Mouse (Mus musculus): ENCODE data around the gene Chaf1a. TPM values are rescaled to one million over a fixed set of nuclear protein-coding genes. Genes with fewer than 3 reads are reported as not detected.

Gene Chaf1a
- polyA plus RNA-seq, 1 experiment from 2014 or later = 32.0 TPM

DNA sequence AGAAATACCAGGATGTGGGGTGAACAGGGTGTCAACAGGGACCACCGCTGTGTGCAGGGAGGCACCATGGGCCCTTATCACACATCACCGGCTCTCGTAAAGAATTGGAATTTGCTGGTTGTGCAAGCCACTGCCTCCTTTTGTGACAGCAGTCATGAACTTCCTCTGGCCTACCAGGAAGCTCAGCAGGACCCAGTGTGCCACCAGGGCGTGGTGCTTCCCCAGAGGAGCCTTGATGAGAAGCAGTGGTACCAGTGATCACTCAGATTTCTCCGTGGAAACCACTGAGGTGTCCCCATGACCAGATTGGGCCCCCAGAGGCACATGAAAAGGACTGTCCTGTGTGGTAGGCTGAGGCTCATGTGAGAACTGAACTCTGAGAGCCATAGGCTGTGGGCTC lies 16.9 kb upstream of the Chaf1a start:
- Histone ChIP-seq H3K9me3 (ENCODE audit: control insufficient read depth, low read length) (no peaks in the 10 kb centered on the region), H3K27me3 (replicated peaks; ENCODE audit: control insufficient read depth, insufficient read depth, low read length) (no peaks in the 10 kb centered on the region), H3K4me3 (ENCODE audit: low read depth, low read length) (no peak overlapping the region), H3K4me1 (replicated peaks; ENCODE audit: control insufficient read depth, insufficient read depth, low read length) (peaks cover 22% of the 10 kb centered on the region; the same call in 1 of the 2 replicates), H3K36me3 (ENCODE audit: control insufficient read depth, insufficient read depth, low read length) (peaks cover 15% of the 10 kb centered on the region), H3K4me2 (no peak overlapping the region), H3K27ac (ENCODE audit: low read depth, low read length) (no peak overlapping the region), H3K9ac (ENCODE audit: low read depth, low read length) (no peak overlapping the region)
- ATAC-seq (replicated peaks; ENCODE audit: low FRiP score) (0 out of 2 replicates have a peak, but pooled peaks have one; percentile 10), DNase-seq (ENCODE audit: low spot score) (no peak)
- 48% methylated on average over 5 of the region's 5 CpGs for WGBS

DNA sequence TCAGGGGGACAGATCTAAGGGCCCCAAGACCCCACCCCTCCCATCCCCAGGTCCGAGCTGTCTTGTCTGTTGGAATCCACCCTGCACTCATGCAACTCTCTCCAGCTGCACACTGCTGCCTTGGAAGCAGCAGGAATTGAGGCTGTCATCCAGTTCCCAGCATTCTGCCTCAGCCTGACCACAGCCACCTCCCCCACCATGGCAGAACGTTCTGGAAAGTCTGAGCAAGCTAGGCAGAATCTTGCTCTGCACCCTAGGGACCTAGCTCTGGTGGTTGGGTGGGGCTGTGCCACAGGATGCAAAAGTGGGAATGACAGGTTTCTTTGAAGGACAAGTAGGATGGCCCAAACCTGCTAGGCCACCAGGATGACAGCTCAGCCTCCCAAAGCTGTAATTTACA lies 15.8 kb upstream of the Chaf1a start:
- peaks cover 12% of the 10 kb centered on the region for H3K36me3 ChIP-seq (ENCODE audit: control insufficient read depth, insufficient read depth, low read length)
- H3K9ac ChIP-seq (ENCODE audit: low read depth, low read length) = no peak overlapping the region
- no peak overlapping the region for H3K4me3 ChIP-seq (ENCODE audit: low read depth, low read length)
- peaks cover 22% of the 10 kb centered on the region; the same call in 1 of the 2 replicates for H3K4me1 ChIP-seq (replicated peaks; ENCODE audit: control insufficient read depth, insufficient read depth, low read length)
- H3K27me3 ChIP-seq (replicated peaks; ENCODE audit: control insufficient read depth, insufficient read depth, low read length) = no peaks in the 10 kb centered on the region
- WGBS = 68% methylated on average over 2 of the region's 2 CpGs
- no peak overlapping the region for H3K27ac ChIP-seq (ENCODE audit: low read depth, low read length)
- no peak for ATAC-seq (replicated peaks; ENCODE audit: low FRiP score)
- no peak overlapping the region for H3K4me2 ChIP-seq
- no peak for DNase-seq (ENCODE audit: low spot score)
- no peaks in the 10 kb centered on the region for H3K9me3 ChIP-seq (ENCODE audit: control insufficient read depth, low read length)

DNA sequence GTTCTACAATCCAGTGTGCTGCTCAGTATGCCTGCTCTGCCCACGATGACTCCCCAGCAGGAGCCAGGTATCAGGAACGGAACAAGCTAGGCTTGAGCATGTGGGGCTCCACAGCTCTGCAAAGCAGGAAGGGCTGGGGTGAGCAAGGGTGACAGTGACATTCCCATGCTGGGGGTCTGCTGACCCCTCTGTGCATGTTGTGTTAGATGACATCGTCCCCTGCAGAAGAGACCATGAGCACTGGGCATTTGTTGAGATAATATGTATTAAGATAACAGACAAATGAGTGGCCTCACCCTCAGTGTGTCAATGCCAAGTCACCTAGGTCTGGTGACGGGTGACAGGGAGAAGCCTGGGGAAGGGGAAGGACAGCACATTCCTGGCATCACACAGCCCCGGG lies 15.3 kb upstream of the Chaf1a start:
- Histone ChIP-seq H3K9me3 (ENCODE audit: control insufficient read depth, low read length) (no peaks in the 10 kb centered on the region), H3K36me3 (ENCODE audit: control insufficient read depth, insufficient read depth, low read length) (peaks cover 15% of the 10 kb centered on the region), H3K27me3 (replicated peaks; ENCODE audit: control insufficient read depth, insufficient read depth, low read length) (no peaks in the 10 kb centered on the region), H3K27ac (ENCODE audit: low read depth, low read length) (no peak overlapping the region), H3K4me2 (no peak overlapping the region), H3K4me1 (replicated peaks; ENCODE audit: control insufficient read depth, insufficient read depth, low read length) (peaks cover 22% of the 10 kb centered on the region; the same call in 1 of the 2 replicates), H3K4me3 (ENCODE audit: low read depth, low read length) (no peak overlapping the region), H3K9ac (ENCODE audit: low read depth, low read length) (no peak overlapping the region)
- ATAC-seq (replicated peaks; ENCODE audit: low FRiP score) = no peak
- 71% methylated on average over 5 of the region's 5 CpGs for WGBS
- no peak for DNase-seq (ENCODE audit: low spot score)

DNA sequence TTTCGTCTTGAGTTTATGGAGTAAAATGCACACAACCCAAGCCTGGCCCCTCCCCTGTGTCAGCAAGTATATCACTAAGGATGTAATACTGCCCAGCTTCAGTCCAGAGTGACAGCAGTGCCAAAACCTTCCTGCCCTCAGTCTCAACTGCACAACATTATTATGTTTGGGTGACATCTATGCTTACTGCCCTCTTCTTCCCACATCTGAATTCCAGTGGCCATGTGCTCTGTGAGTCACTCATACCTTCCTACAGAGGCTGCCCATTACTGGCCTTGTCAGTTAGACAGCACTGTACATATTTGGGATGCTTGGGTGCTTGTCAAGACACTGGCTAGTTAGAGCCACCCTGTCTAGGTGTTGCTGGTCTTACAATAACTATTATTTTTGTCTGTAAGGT lies 13.9 kb upstream of the Chaf1a start:
- H3K4me3 ChIP-seq (ENCODE audit: low read depth, low read length) = no peak overlapping the region
- H3K36me3 ChIP-seq (ENCODE audit: control insufficient read depth, insufficient read depth, low read length) = peaks cover 16% of the 10 kb centered on the region
- H3K4me2 ChIP-seq = no peak overlapping the region
- H3K9me3 ChIP-seq (ENCODE audit: control insufficient read depth, low read length) = no peaks in the 10 kb centered on the region
- no peak for ATAC-seq (replicated peaks; ENCODE audit: low FRiP score)
- no peaks in the 10 kb centered on the region for H3K27me3 ChIP-seq (replicated peaks; ENCODE audit: control insufficient read depth, insufficient read depth, low read length)
- peaks cover 32% of the 10 kb centered on the region for H3K4me1 ChIP-seq (replicated peaks; ENCODE audit: control insufficient read depth, insufficient read depth, low read length)
- H3K27ac ChIP-seq (ENCODE audit: low read depth, low read length) = no peak overlapping the region
- no peak for DNase-seq (ENCODE audit: low spot score)
- no peak overlapping the region for H3K9ac ChIP-seq (ENCODE audit: low read depth, low read length)
- WGBS = 92% methylated on average over 1 of the region's 1 CpGs

DNA sequence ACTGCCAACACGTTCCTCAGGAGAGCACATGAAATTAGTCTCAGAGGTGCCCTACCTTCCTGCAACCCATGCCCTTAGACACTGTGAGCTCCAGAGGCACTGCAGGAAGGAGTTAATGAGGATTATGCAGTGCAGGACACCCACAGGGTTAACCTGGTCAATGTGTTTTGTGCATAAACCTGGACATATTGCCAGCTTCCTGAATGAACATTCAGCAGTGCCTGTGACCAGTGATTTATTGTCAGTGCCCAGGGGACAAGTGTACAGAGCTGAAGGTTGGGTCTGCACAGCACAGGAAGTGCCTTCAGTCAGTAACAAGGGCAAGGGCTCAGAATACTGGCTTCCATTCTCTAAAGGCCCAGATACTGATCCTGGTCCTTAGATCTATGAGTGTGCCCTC lies 13.4 kb upstream of the Chaf1a start:
- H3K9me3 ChIP-seq (ENCODE audit: control insufficient read depth, low read length) = no peaks in the 10 kb centered on the region

DNA sequence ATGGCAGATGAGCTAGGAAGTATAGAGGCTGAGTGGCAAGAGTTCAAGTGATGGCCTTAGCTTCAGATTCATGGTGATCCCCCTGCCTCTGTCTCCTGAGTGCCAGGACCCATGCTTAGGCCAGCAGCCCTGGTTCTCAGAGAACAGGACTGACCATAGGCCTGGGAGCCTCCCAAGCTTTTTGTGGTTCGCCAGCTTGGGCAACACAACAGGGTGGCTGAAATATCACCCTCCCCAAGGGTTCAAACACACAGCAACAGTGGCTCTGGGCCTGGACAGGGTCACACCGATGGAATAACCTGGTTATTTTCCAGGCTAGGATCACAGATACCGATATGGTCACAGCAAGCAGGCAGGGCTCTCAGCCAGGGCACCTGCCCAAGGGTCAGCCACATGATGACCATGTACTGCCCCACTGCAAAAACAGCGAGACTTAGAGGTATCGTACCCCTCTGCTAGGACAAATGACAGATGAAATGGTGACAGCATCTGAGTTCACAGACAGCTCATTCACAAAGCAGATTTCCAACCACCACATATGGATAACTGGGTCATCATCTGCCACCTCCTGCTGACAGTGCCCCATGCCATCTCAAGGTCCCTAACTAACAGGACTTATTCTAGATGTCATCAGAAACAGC lies 12.3 kb upstream of the Chaf1a start:
- H3K27ac ChIP-seq (ENCODE audit: low read depth, low read length) = no peak overlapping the region
- 85% methylated on average over 5 of the region's 5 CpGs for WGBS

More for the DNA sequence above, 13.4 kb upstream of the Chaf1a start:
- 74% methylated on average over 1 of the region's 1 CpGs for WGBS
- no peak for ATAC-seq (replicated peaks; ENCODE audit: low FRiP score)
- no peak overlapping the region for H3K4me2 ChIP-seq
- H3K27me3 ChIP-seq (replicated peaks; ENCODE audit: control insufficient read depth, insufficient read depth, low read length) = no peaks in the 10 kb centered on the region
- peaks cover 35% of the 10 kb centered on the region for H3K4me1 ChIP-seq (replicated peaks; ENCODE audit: control insufficient read depth, insufficient read depth, low read length)
- no peak for DNase-seq (ENCODE audit: low spot score)
- peaks cover 16% of the 10 kb centered on the region for H3K36me3 ChIP-seq (ENCODE audit: control insufficient read depth, insufficient read depth, low read length)
- H3K4me3 ChIP-seq (ENCODE audit: low read depth, low read length) = no peak overlapping the region
- no peak overlapping the region for H3K27ac ChIP-seq (ENCODE audit: low read depth, low read length)
- H3K9ac ChIP-seq (ENCODE audit: low read depth, low read length) = no peak overlapping the region

DNA sequence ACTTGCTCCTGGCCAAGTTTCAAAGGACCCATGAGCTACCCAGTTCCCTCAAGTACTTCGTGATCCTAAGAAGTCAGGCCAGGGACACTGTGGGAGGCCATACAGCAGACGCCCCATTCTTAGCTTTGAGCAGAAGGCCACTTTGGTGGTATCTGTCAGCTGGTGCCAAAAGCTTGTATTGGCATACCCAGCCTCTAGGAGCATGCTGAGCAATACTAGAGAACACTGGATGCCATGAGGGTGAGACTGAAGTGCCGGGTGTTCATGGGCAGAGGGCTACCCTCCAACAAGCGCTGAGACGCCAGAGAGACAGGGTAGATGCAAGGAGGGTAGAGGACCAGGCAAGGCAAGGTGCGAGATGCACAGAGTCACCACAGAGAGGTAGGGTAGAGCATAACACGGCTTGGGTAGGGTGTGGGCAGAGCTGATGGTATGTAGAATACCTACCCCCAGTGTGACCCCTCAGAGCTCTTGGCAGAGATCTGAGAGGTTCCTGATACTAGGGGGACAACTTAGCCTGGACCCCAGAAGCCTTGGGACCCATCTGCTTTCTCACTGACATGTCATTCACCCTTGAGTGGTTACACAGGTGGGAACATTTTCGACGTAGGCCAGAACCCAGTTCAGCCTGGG lies 9.9 kb upstream of the Chaf1a start:
- H3K9ac ChIP-seq (ENCODE audit: low read depth, low read length) = no peak overlapping the region
- no peak for DNase-seq (ENCODE audit: low spot score)
- no peak overlapping the region for H3K4me2 ChIP-seq
- no peak for ATAC-seq (replicated peaks; ENCODE audit: low FRiP score)
- peaks cover 43% of the 10 kb centered on the region for H3K4me1 ChIP-seq (replicated peaks; ENCODE audit: control insufficient read depth, insufficient read depth, low read length)
- H3K4me3 ChIP-seq (ENCODE audit: low read depth, low read length) = no peak overlapping the region
- no peak overlapping the region for H3K27ac ChIP-seq (ENCODE audit: low read depth, low read length)
- 89% methylated on average over 9 of the region's 9 CpGs for WGBS
- peaks cover 19% of the 10 kb centered on the region for H3K36me3 ChIP-seq (ENCODE audit: control insufficient read depth, insufficient read depth, low read length)
- H3K27me3 ChIP-seq (replicated peaks; ENCODE audit: control insufficient read depth, insufficient read depth, low read length) = no peaks in the 10 kb centered on the region
- no peaks in the 10 kb centered on the region for H3K9me3 ChIP-seq (ENCODE audit: control insufficient read depth, low read length)

More for the DNA sequence above, 12.3 kb upstream of the Chaf1a start:
- Histone ChIP-seq H3K36me3 (ENCODE audit: control insufficient read depth, insufficient read depth, low read length) (peaks cover 16% of the 10 kb centered on the region), H3K9ac (ENCODE audit: low read depth, low read length) (no peak overlapping the region; the same call in 1 of the 2 replicates), H3K4me3 (ENCODE audit: low read depth, low read length) (no peak overlapping the region), H3K9me3 (ENCODE audit: control insufficient read depth, low read length) (no peaks in the 10 kb centered on the region), H3K27me3 (replicated peaks; ENCODE audit: control insufficient read depth, insufficient read depth, low read length) (no peaks in the 10 kb centered on the region), H3K4me2 (no peak overlapping the region), H3K4me1 (replicated peaks; ENCODE audit: control insufficient read depth, insufficient read depth, low read length) (peaks cover 36% of the 10 kb centered on the region)
- ATAC-seq (replicated peaks; ENCODE audit: low FRiP score) (no peak), DNase-seq (ENCODE audit: low spot score) (no peak)

DNA sequence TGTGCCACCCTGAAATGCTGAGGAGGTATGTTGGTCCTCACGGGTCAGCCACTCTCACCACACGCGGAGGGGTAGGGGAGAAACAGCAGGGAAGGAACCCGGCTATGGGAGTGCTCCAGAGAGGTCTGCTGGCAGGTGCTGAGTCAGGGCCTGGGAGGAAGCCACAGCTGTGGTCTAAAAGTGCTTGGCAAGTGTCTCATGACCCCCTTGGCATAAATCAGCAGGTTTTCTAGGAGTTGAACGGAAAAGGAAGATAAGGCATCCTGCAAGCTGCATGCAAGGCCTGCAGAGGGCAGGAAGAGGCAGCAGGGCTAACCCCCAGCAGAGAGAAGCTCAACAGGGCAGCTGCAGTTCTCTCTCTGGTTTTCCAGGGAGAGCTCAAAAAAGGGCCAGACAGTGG lies 9.3 kb upstream of the Chaf1a start:
- H3K27ac ChIP-seq (ENCODE audit: low read depth, low read length) = no peak overlapping the region
- peaks cover 19% of the 10 kb centered on the region for H3K36me3 ChIP-seq (ENCODE audit: control insufficient read depth, insufficient read depth, low read length)
- H3K27me3 ChIP-seq (replicated peaks; ENCODE audit: control insufficient read depth, insufficient read depth, low read length) = no peaks in the 10 kb centered on the region
- peaks cover 46% of the 10 kb centered on the region for H3K4me1 ChIP-seq (replicated peaks; ENCODE audit: control insufficient read depth, insufficient read depth, low read length)
- 38% methylated on average over 5 of the region's 5 CpGs for WGBS
- DNase-seq (ENCODE audit: low spot score) (no peak), ATAC-seq (replicated peaks; ENCODE audit: low FRiP score) (peak; percentile 48)
- H3K4me3 ChIP-seq (ENCODE audit: low read depth, low read length) = no peak overlapping the region
- H3K9ac ChIP-seq (ENCODE audit: low read depth, low read length) = no peak overlapping the region
- no peak overlapping the region for H3K4me2 ChIP-seq
- H3K9me3 ChIP-seq (ENCODE audit: control insufficient read depth, low read length) = no peaks in the 10 kb centered on the region

DNA sequence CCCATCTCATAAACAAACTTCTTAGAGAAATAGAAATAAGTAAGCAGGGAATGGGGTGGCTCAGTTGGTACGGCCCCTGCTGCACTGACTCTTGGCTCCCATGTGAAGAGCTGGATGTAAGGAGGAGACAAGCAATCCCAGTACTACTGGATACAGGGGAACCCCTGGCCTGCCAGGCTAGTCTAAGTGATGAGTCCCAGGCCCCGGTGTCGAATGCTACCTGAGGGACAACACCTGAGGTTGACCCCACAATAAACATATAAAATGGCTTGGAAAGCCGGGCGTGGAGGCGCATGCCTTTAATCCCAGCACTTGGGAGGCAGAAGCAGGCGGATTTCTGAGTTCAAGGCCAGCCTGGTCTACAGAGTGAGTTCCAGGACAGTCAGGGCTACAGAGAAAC lies 8.8 kb upstream of the Chaf1a start:
- H3K36me3 ChIP-seq (ENCODE audit: control insufficient read depth, insufficient read depth, low read length) = peaks cover 19% of the 10 kb centered on the region
- DNase-seq (ENCODE audit: low spot score) (no peak), ATAC-seq (replicated peaks; ENCODE audit: low FRiP score) (no peak)
- no peak overlapping the region for H3K4me3 ChIP-seq (ENCODE audit: low read depth, low read length)
- no peak overlapping the region for H3K4me2 ChIP-seq
- no peak overlapping the region for H3K27ac ChIP-seq (ENCODE audit: low read depth, low read length)
- 91% methylated on average over 7 of the region's 7 CpGs for WGBS
- peaks cover 46% of the 10 kb centered on the region for H3K4me1 ChIP-seq (replicated peaks; ENCODE audit: control insufficient read depth, insufficient read depth, low read length)
- H3K9ac ChIP-seq (ENCODE audit: low read depth, low read length) = no peak overlapping the region
- H3K9me3 ChIP-seq (ENCODE audit: control insufficient read depth, low read length) = no peaks in the 10 kb centered on the region
- no peaks in the 10 kb centered on the region for H3K27me3 ChIP-seq (replicated peaks; ENCODE audit: control insufficient read depth, insufficient read depth, low read length)
